Mouse (Mus musculus) cerebellum, adult 11-12 months (tissue): Measurements from ENCODE around the gene Slc9a1.
A peak's percentile ranks its signal among the peaks of the same experiment; 100 is the strongest.

Source experiments
- DNase-seq: peaks from one replicate; pipeline ENCODE4 v3.0.0; 2022

Gene Slc9a1

GRCm38 (mm10) chr4:133375812-133376577 is 6.5 kb downstream of the Slc9a1 start:
- DNase-seq, result peak; percentile 55

GRCm38 (mm10) chr4:133378236-133379045 is 8.9 kb downstream of the Slc9a1 start:
- peak; percentile 34 for DNase-seq

GRCm38 (mm10) chr4:133379046-133379347 is 9.5 kb downstream of the Slc9a1 start:
- DNase-seq, result no peak

- DNase-seq, result no peak
These were observed 10.4 kb downstream of the Slc9a1 start for GRCm38 (mm10) chr4:133379861-133380260.

GRCm38 (mm10) chr4:133380532-133380931 is 11.0 kb downstream of the Slc9a1 start:
- no peak for DNase-seq

DNA sequence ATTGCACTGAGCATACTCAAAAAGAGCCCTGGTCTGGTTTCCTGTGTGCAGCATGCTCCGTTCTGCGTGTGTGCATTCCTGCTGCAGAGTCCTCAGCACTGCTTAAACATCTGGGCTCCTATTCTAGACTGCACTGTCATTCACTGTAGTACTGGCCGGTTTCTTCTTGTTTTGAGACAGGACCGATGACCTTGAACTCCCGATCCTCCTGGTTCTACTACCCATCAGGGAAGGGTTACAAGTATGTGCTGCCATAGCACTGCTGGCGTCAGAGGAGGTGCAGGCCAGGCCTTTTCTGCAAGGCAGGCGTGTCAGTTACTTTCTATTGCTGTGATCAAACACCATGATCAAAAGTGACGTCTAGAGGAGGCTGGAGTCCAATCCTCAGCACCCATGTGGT is 11.6 kb downstream of the Slc9a1 start:
- no peak for DNase-seq

GRCm38 (mm10) chr4:133386061-133386797 is 16.7 kb downstream of the Slc9a1 start:
- no peak for DNase-seq

DNA sequence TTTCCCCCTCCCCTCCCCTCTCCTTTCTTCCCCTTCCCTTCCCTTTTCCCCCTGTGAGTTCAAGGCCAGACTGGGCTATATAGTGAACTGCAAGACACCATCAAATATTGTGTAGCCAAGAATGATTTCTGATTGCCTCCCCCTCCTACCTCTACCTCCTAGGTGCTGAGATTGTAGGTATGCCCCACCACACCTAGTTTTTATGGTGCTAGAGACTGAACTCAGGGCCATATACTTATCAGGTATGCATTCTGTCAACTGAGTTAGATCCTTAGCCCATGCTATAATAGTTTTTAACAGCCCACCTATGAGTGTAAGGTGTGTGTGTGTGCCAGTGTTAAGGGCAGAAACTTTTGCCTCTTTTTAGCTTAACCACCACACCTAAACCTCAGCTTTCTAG is 17.5 kb downstream of the Slc9a1 start:
- DNase-seq, result no peak

DNA sequence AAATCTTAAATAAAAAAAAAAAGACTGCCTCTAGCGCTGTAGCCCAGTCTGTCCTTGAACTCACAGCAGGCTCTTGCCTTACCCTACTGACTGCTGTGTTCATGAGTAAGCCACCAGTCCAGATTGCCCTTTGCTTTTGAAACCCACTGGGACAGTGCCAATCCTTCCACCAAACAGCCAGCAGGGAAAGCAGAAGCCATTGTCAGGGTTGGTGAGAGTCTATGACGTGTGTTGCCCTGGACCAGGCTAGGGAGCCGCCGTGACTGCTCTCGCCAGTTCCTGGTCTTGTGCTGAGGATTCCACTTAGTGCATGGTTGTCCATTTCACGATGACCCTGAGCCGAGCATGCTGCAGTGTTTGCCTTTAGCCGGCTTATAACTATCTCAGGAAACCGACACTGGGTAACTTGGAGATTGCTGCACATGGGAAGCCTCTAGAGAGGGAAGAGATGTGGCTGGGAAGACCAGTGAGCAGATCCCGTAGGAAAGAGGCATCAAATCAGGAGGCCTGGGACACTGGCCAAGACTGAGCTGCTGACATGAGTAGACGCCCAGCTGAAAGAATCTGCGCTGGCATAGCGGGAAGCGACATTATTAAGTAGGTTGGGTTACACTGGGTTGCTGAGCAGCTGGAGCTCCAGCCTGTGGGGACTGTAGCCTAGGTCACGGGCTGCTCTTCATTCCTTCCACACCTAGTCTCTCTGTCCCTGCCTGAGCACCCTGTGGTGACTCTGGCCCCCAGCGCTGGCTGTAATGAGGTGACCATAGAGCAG is 19.5 kb downstream of the Slc9a1 start:
- no peak for DNase-seq

- DNase-seq, result no peak
These were observed 20.5 kb downstream of the Slc9a1 start for GRCm38 (mm10) chr4:133390042-133390441.

DNA sequence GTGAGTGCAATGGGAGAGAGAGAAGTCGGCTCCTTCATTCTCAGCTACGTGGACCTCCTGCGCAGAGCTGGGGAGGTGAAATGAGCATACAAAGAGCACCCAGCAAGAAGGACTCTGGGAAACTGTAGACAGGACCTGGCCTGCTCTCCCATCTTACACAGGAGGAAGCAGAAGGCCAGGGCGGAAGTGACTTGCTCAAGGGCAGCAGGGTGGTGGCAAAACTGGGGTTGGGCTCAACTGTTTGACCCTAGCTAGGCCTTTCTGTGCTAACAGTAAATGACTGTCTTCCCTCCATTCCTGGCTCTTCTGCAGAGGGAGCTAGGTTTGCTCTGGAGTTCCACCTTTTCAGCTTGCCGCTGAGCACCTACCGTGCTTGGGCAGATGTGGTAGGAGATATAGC is 21.1 kb downstream of the Slc9a1 start:
- DNase-seq, result no peak

DNA sequence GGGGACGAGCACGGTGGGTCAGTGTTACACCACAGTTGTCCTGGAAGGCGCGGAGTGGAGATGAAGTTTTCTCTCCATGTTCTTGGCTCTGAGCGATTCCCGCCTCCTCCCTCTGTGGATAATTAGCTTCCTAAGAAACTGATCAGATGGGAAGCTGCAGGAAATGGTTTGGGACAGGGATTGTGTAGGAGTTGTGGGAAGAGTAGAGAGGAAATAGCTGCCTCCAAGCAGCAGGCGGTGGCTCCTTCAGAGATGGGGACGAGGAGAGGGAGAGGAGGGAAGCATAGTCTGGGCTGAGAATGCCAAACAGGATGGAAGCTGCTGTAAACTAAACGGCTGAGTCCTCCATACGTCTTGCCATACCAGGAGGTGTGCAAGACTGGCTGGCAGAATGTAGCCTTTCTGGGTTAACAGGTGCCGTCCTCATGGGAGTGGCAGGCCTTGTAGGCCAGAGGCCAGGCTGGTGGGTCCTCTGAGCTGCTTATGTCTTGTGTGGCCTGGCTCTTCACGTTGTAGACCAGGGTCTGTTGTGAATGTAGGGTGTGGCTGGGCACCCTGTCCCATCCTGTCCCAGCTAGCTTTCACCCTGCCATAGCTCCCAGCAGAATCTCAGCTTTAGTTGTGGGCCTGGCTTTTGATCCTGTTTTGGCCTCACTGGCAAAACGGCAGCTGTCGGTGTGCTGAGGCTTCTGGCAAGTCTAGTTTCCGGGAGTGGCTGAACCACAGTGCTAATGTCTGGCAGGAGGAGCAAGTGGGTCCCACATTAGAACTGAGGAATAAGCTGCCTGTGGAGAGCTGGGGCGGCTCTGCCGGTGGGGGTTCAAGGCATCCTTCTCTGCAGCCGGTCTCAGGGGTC is 21.9 kb downstream of the Slc9a1 start:
- peak; percentile 59 for DNase-seq

- no peak for DNase-seq
These were observed 25.6 kb downstream of the Slc9a1 start for GRCm38 (mm10) chr4:133394981-133395573.

DNA sequence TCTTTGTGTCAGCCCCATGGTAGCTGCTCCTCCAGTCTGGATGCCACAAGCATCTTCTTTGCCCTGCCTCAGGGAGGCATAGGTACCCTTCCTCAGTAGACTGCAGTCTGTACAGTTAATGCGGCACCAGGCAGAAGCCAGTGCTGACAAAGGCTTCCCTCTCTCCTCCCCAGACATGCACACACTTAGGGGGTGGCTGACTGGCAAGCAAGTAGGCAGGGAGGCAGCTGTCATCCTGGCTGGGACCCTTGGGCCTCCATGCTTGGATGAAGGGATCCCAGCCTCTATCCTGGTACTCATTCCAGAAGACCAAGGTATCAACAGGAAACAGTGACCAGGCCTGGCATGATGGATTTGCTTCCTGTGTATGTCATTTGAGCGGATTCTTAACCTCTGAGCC is 26.6 kb downstream of the Slc9a1 start:
- no peak for DNase-seq

GRCm38 (mm10) chr4:133397299-133397698 is 27.8 kb downstream of the Slc9a1 start:
- DNase-seq, result no peak

GRCm38 (mm10) chr4:133397961-133398360 is 28.5 kb downstream of the Slc9a1 start:
- DNase-seq, result no peak

DNA sequence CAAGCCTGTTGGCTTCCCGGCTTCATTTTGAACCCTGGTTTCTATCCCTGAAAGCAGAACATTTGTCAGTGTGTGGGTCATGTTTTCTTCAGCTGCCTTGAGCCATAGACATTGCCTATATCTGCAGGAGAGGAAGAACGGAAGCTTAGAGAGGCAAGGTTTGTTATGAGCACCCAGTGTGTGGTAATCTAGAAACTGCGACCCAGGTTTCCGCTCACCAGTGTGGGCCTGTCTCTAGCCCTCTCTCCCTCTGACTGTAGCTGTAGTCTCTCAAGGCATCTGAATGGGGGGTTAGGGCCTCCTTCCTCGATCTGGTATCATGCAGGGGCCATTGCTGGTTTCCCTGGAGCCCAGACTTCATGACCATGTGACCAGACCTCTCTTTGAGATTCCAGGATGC is 29.1 kb downstream of the Slc9a1 start:
- no peak for DNase-seq

- DNase-seq, result peak; percentile 70
These were observed 30.0 kb downstream of the Slc9a1 start for GRCm38 (mm10) chr4:133399509-133399908.

DNA sequence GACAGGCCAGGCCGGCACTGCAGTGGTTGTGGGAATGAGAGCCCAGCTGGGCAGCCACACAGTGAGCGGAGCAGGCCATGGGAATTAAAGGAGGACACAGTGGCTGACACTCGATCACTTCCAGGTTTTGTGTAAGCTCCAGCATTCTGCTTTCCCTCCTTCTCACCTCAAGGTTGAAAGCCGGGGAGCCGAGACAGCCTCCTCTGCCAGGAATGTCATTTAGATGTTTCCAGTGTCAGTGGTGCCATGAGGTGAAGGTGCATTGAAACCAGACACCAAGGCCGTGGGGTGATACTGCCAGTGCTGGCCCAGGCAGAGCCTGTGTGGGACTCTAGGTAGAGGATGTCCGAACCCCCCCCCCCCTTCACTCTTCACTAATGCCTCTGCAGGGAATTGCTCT is 30.6 kb downstream of the Slc9a1 start:
- no peak for DNase-seq

GRCm38 (mm10) chr4:133402011-133402410 is 32.5 kb downstream of the Slc9a1 start:
- DNase-seq, result no peak

GRCm38 (mm10) chr4:133403611-133404228 is 34.2 kb downstream of the Slc9a1 start:
- no peak for DNase-seq
